Mouse (Mus musculus) stomach, adult 2 months (tissue): ENCODE results near the gene Dcaf4. TPM values are rescaled to one million over a fixed set of nuclear protein-coding genes. Genes with fewer than 3 reads are reported as not detected.

ENCODE experiments used
- polyA plus RNA-seq: library from polyadenylated mRNA; depleted of rRNA; stranded (reverse); fragments of >200 nt; gene quantifications from 2 replicates; pipeline ENCODE4 v1.2.3, GENCODE M21; 2012; rRNA removed

Gene Dcaf4
- 9.9 TPM in 2 replicates for polyA plus RNA-seq

DNA sequence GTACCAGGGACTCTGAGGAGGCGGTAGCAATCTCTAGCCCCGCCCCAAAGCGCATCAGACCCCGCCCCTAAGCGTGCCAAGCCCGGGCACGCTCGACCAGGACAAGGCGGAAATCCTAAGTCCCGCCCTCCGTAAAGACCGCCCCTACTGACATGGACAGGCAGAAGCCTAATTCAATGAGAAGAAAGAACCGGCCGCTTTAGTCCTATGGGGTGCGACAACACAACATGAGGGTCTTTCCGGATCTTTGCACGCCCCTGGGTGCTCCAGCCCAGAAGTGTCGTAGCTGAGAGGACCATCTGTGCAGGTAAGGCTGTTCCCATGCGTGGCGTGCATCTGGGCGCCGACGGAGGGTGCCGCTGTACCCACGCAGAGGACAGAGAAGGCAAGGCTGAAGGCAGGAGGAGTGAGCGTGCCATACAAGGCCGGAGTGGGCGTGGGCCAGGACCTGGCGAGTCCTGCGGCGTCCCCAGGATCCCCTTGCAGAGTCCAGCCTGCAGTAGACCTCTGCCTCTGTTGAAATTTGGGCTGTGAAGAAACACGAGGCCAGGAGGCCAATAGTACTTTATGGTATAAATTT, at the start of gene Dcaf4:
Dcaf4 (plus strand) TSS at position 156 of the 580 bp plus-strand sequence.

GRCm38 (mm10) chr12:83487476-83487991, 32.7 kb upstream of the Dcaf4 start, which contains the start of gene Dpf3:
TSS of gene Dpf3 (minus strand) at chr12:83487716.

Other genes with a start within 250 kb of the Dcaf4 start
- gene Dpf3, start 32.8 kb upstream of the Dcaf4 start, polyA plus RNA-seq: 0.67 and 1.0 TPM in 2 replicates
- 8.9 and 10.6 TPM in 2 replicates for gene Zfyve1, start 76.8 kb downstream of the Dcaf4 start, polyA plus RNA-seq
- gene Rbm25, start 110.8 kb downstream of the Dcaf4 start, polyA plus RNA-seq: 3.5 and 4.4 TPM in 2 replicates
- 6.5 and 8.0 TPM in 2 replicates for gene Psen1, start 167.7 kb downstream of the Dcaf4 start, polyA plus RNA-seq
- gene Papln, start 243.2 kb downstream of the Dcaf4 start, polyA plus RNA-seq: 1.3 and 1.7 TPM in 2 replicates